Mouse (Mus musculus): ENCODE data around the gene 4930522H14Rik.

DNA sequence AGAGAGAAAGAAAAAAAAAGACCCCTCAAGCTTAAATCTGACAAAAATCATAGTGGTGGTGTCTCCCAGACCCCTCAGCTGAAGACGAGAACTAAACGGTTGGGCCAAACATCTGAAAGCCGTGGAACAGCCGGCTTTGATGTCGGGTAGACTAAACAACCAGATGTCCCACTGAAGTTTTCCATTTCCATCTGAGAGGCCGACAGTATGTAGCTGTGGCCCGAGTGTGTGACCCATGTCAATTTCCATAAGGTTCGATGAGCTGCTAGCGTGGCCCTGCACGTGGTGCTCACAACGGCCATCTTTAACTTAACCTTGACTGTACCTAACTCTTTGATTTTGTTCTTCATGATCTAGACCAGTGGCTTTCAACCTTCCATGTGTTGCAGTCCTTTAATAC is 32.6 kb downstream of the 4930522H14Rik start:
- TF ChIP-seq MAFK (IDR thresholded peaks at IDR 0.05; ENCODE audit: insufficient read depth, low read depth, low read length) (no peak), CHD2 (IDR thresholded peaks at IDR 0.05; ENCODE audit: low read depth, low read length) (no peak), ZC3H11A (IDR thresholded peaks at IDR 0.05; ENCODE audit: borderline replicate concordance, low read depth, low read length) (no peak)
